Mouse (Mus musculus) lung, postnatal 0 days (tissue): Measurements from ENCODE around the gene Wdr47.
"Not testable (repeated sequence)": the region's sequence is repeated elsewhere in the genome, so short reads cannot be mapped to it uniquely, and the experiment has no call there.

Experiments used
- CTCF ChIP-seq: IDR thresholded peaks from 2 replicates; pipeline ENCODE4 v1.5.1; 2016; ENCODE audit warnings: antibody characterized with exemption, mild to moderate bottlenecking
- EP300 ChIP-seq: IDR thresholded peaks from 2 replicates; pipeline ENCODE4 v1.6.1; 2016; ENCODE audit warnings: antibody characterized with exemption, mild to moderate bottlenecking, control low read depth

GRCm38 (mm10) chr3:108683597-108683996 is 92.5 kb downstream of the Wdr47 start:
- TF ChIP-seq CTCF, EP300: not testable (repeated sequence)
